Mouse (Mus musculus): Measurements from ENCODE around the gene Zfp446.

- no peak for TF ChIP-seq POLR2A (IDR thresholded peaks at IDR 0.05; ENCODE audit: low read depth, low read length)
- no peak for TF ChIP-seq CTCF (IDR thresholded peaks at IDR 0.05; ENCODE audit: extremely low read depth, insufficient read depth, insufficient read length, insufficient replicate concordance)
Observed at GRCm38 (mm10) chr7:12970906-12971305, 6.7 kb upstream of the Zfp446 start.

All from spleen, adult 2 months (tissue).